Mouse (Mus musculus): ENCODE results near the gene Gm9918. TPM values are rescaled to one million over a fixed set of nuclear protein-coding genes. Genes with fewer than 3 reads are reported as not detected.

Gene Gm9918
- polyA plus RNA-seq, 2 experiments, result 0.04 TPM

- TF ChIP-seq EP300 (IDR thresholded peaks at IDR 0.05; ENCODE audit: low read depth) (no peak), CTCF (IDR thresholded peaks at IDR 0.05; ENCODE audit: low read depth) (no peak)
- Histone ChIP-seq H3K9me3 (ENCODE audit: control insufficient read depth, low read length) (no peaks in the 10 kb centered on the region), H3K36me3 (replicated peaks; ENCODE audit: control insufficient read depth, insufficient read depth, low read depth) (no peaks in the 10 kb centered on the region), H3K4me1 (replicated peaks; ENCODE audit: control insufficient read depth in 2 of 2, insufficient read depth in 2 of 2, low read length in 1 of 2) (peaks cover 7 to 15% of the 10 kb centered on the region in 2 experiments), H3K4me2 (ENCODE audit: low read depth) (no peak overlapping the region), H3K27me3 (ENCODE audit: control insufficient read depth, insufficient read depth, low read length) (peaks cover 6% of the 10 kb centered on the region), H3K27ac (no peak overlapping the region), H3K9ac (replicated peaks) (no peak overlapping the region), H3K4me3 (ENCODE audit: insufficient read depth in 1 of 2, low read depth in 2 of 2, low read length in 2 of 2) (no peak overlapping the region)
- ATAC-seq (ENCODE audit: insufficient read depth) (no peak), DNase-seq (ENCODE audit: low read depth in 3 of 3, low spot score in 3 of 3) (no peak)
- 71% methylated on average over 14 of the region's 14 CpGs for WGBS (ENCODE audit: insufficient replicate concordance)
Measured at GRCm38 (mm10) chr15:102238543-102239259, 31.7 kb upstream of the Gm9918 start.

GRCm38 (mm10) chr15:102239260-102239590 lies 31.1 kb upstream of the Gm9918 start:
- Histone ChIP-seq H3K27ac (no peak overlapping the region), H3K36me3 (replicated peaks; ENCODE audit: control insufficient read depth, insufficient read depth, low read depth) (no peaks in the 10 kb centered on the region), H3K4me3 (ENCODE audit: insufficient read depth in 1 of 2, low read depth in 2 of 2, low read length in 2 of 2) (no peak overlapping the region), H3K9ac (replicated peaks) (no peak overlapping the region), H3K27me3 (ENCODE audit: control insufficient read depth, insufficient read depth, low read length) (peaks cover 11% of the 10 kb centered on the region), H3K9me3 (ENCODE audit: control insufficient read depth, low read length) (no peaks in the 10 kb centered on the region), H3K4me2 (ENCODE audit: low read depth) (no peak overlapping the region), H3K4me1 (replicated peaks; ENCODE audit: control insufficient read depth in 2 of 2, insufficient read depth in 2 of 2, low read length in 1 of 2) (peaks cover 7 to 17% of the 10 kb centered on the region in 2 experiments)
- ATAC-seq (ENCODE audit: insufficient read depth), result no peak
- WGBS (ENCODE audit: insufficient replicate concordance), result 13% methylated on average over 9 of the region's 9 CpGs
- TF ChIP-seq CTCF (IDR thresholded peaks at IDR 0.05; ENCODE audit: low read depth) (peak; percentile 91), EP300 (IDR thresholded peaks at IDR 0.05; ENCODE audit: low read depth) (no peak)
- DNase-seq (ENCODE audit: low read depth in 3 of 3, low spot score in 3 of 3), result peak in 1 of 3 experiments; percentile 39

- 55% methylated on average over 11 of the region's 11 CpGs for WGBS (ENCODE audit: insufficient replicate concordance)
- ATAC-seq (ENCODE audit: insufficient read depth), result no peak
- H3K4me3 ChIP-seq (ENCODE audit: insufficient read depth in 1 of 2, low read depth in 2 of 2, low read length in 2 of 2), result no peak overlapping the region
- DNase-seq (ENCODE audit: low read depth in 3 of 3, low spot score in 3 of 3), result no peak
- peaks cover 7 to 12% of the 10 kb centered on the region in 2 experiments for H3K4me1 ChIP-seq (replicated peaks; ENCODE audit: control insufficient read depth in 2 of 2, insufficient read depth in 2 of 2, low read length in 1 of 2)
- H3K9ac ChIP-seq (replicated peaks), result no peak overlapping the region
- H3K9me3 ChIP-seq (ENCODE audit: control insufficient read depth, low read length), result no peaks in the 10 kb centered on the region
- TF ChIP-seq EP300 (IDR thresholded peaks at IDR 0.05; ENCODE audit: low read depth) (no peak), CTCF (IDR thresholded peaks at IDR 0.05; ENCODE audit: low read depth) (no peak)
- H3K36me3 ChIP-seq (replicated peaks; ENCODE audit: control insufficient read depth, insufficient read depth, low read depth), result no peaks in the 10 kb centered on the region
- H3K27me3 ChIP-seq (ENCODE audit: control insufficient read depth, insufficient read depth, low read length), result peaks cover 18% of the 10 kb centered on the region
- no peak overlapping the region for H3K4me2 ChIP-seq (ENCODE audit: low read depth)
- H3K27ac ChIP-seq, result no peak overlapping the region
Measured at GRCm38 (mm10) chr15:102239851-102240250, 30.5 kb upstream of the Gm9918 start.

GRCm38 (mm10) chr15:102240607-102241006 lies 29.8 kb upstream of the Gm9918 start:
- H3K9ac ChIP-seq (replicated peaks), result no peak overlapping the region
- no peak overlapping the region for H3K4me2 ChIP-seq (ENCODE audit: low read depth)
- DNase-seq (ENCODE audit: low read depth in 3 of 3, low spot score in 3 of 3) (no peak), ATAC-seq (ENCODE audit: insufficient read depth) (no peak)
- H3K4me1 ChIP-seq (replicated peaks; ENCODE audit: control insufficient read depth in 2 of 2, insufficient read depth in 2 of 2, low read length in 1 of 2), result peaks cover under 1 to 10% of the 10 kb centered on the region in 2 experiments; a peak in 3 of 4 replicates
- H3K4me3 ChIP-seq (ENCODE audit: insufficient read depth in 1 of 2, low read depth in 2 of 2, low read length in 2 of 2), result no peak overlapping the region
- TF ChIP-seq CTCF (IDR thresholded peaks at IDR 0.05; ENCODE audit: low read depth) (no peak), EP300 (IDR thresholded peaks at IDR 0.05; ENCODE audit: low read depth) (no peak)
- H3K27me3 ChIP-seq (ENCODE audit: control insufficient read depth, insufficient read depth, low read length), result peaks cover 25% of the 10 kb centered on the region
- H3K36me3 ChIP-seq (replicated peaks; ENCODE audit: control insufficient read depth, insufficient read depth, low read depth), result no peaks in the 10 kb centered on the region
- 47% methylated on average over 4 of the region's 4 CpGs for WGBS (ENCODE audit: insufficient replicate concordance)
- H3K27ac ChIP-seq, result no peak overlapping the region
- H3K9me3 ChIP-seq (ENCODE audit: control insufficient read depth, low read length), result no peaks in the 10 kb centered on the region

GRCm38 (mm10) chr15:102242404-102243228 lies 27.7 kb upstream of the Gm9918 start:
- no peak for DNase-seq (ENCODE audit: low read depth in 3 of 3, low spot score in 3 of 3)
- Histone ChIP-seq H3K9ac (replicated peaks) (no peak overlapping the region), H3K4me1 (replicated peaks; ENCODE audit: control insufficient read depth in 2 of 2, insufficient read depth in 2 of 2, low read length in 1 of 2) (peaks cover 0 to 14% of the 10 kb centered on the region in 2 experiments; a peak in 2 of 4 replicates), H3K27me3 (ENCODE audit: control insufficient read depth, insufficient read depth, low read length) (peaks cover 45% of the 10 kb centered on the region), H3K4me3 (ENCODE audit: insufficient read depth in 1 of 2, low read depth in 2 of 2, low read length in 2 of 2) (no peak overlapping the region), H3K27ac (no peak overlapping the region), H3K9me3 (ENCODE audit: control insufficient read depth, low read length) (no peaks in the 10 kb centered on the region), H3K4me2 (ENCODE audit: low read depth) (peak overlapping the region; percentile 40; the same call in 1 of the 2 replicates), H3K36me3 (replicated peaks; ENCODE audit: control insufficient read depth, insufficient read depth, low read depth) (no peaks in the 10 kb centered on the region)
- TF ChIP-seq EP300 (IDR thresholded peaks at IDR 0.05; ENCODE audit: low read depth) (no peak), CTCF (IDR thresholded peaks at IDR 0.05; ENCODE audit: low read depth) (no peak)
- ATAC-seq (ENCODE audit: insufficient read depth), result no peak
- 51% methylated on average over 12 of the region's 12 CpGs for WGBS (ENCODE audit: insufficient replicate concordance)
